Mouse (Mus musculus) MEL (cell line): ENCODE results near the gene Mdk. TPM values are rescaled to one million over a fixed set of nuclear protein-coding genes. Genes with fewer than 3 reads are reported as not detected.
A peak's percentile ranks its signal among the peaks of the same experiment; 100 is the strongest.

Source experiments
- DNase-seq: peaks from one replicate; pipeline ENCODE4 v3.0.0; 2011; ENCODE audit warnings: low read depth, low spot score
- H3K27ac ChIP-seq: 2 replicates; pipeline ENCODE4 v1.5.1; 2012; ENCODE audit warnings: low read depth, mild to moderate bottlenecking, control low read depth, low read length, moderate library complexity; ENCODE audit not compliant: control insufficient read depth
- H3K27me3 ChIP-seq, 2 experiments: fragments of 150-350 bp in 1 of 2; sonication (generic) in 1 of 2; 2 replicates each; pipeline ENCODE4 v1.6.1; 2012; ENCODE audit warnings: low read length in 2 of 2, mild to moderate bottlenecking in 2 of 2, improper control_type of control experiment in 1 of 2, moderate library complexity in 1 of 2; ENCODE audit not compliant: insufficient read depth in 2 of 2, control insufficient read depth in 1 of 2
- H3K36me3 ChIP-seq, 2 experiments: 2 replicates each; pipeline ENCODE4 v1.6.1; 2012 to 2014; ENCODE audit warnings: low read length in 2 of 2, improper control_type of control experiment in 1 of 2, inconsistent platforms in 1 of 2, mild to moderate bottlenecking in 1 of 2; ENCODE audit not compliant: insufficient read depth in 2 of 2, control insufficient read depth in 1 of 2
- H3K4me1 ChIP-seq, 2 experiments: fragments of 150-350 bp in 1 of 2; sonication (generic) in 1 of 2; 2 replicates each; pipeline ENCODE4 v1.6.1; 2012; ENCODE audit warnings: low read length in 2 of 2, improper control_type of control experiment in 1 of 2, mild to moderate bottlenecking in 1 of 2; ENCODE audit not compliant: insufficient read depth in 2 of 2, control insufficient read depth in 1 of 2
- H3K4me3 ChIP-seq, 2 experiments: fragments of 150-350 bp in 1 of 2; sonication (generic) in 1 of 2; 2 replicates each; pipeline ENCODE4 v1.5.1; 2012; ENCODE audit warnings: low read depth in 2 of 2, low read length in 2 of 2, mild to moderate bottlenecking in 2 of 2, moderate library complexity in 2 of 2, control low read depth in 1 of 2, improper control_type of control experiment in 1 of 2; ENCODE audit not compliant: control insufficient read depth in 1 of 2, insufficient read depth in 1 of 2
- H3K79me2 ChIP-seq: 2 replicates; pipeline ENCODE4 v1.6.1; 2012; ENCODE audit warnings: mild to moderate bottlenecking, low read length, moderate library complexity; ENCODE audit not compliant: control insufficient read depth, poor library complexity, insufficient read depth
- H3K9ac ChIP-seq: 2 replicates; pipeline ENCODE4 v1.6.1; 2012; ENCODE audit warnings: low read depth, mild to moderate bottlenecking, control low read depth, low read length, moderate library complexity; ENCODE audit not compliant: control insufficient read depth, poor library complexity, severe bottlenecking
- H3K9me3 ChIP-seq: fragments of 150-350 bp; sonication (generic); replicated peaks from 2 replicates; pipeline ENCODE4 v1.6.1; 2012; ENCODE audit warnings: mild to moderate bottlenecking, low read length, improper control_type of control experiment, moderate library complexity; ENCODE audit not compliant: insufficient read depth
- BHLHE40 ChIP-seq: IDR thresholded peaks from 2 replicates; pipeline ENCODE4 v1.6.1; 2012; ENCODE audit warnings: low read depth, mild to moderate bottlenecking, inconsistent platforms, low read length, improper control_type of control experiment, borderline replicate concordance
- CHD1 ChIP-seq: IDR thresholded peaks from 2 replicates; pipeline ENCODE4 v1.6.1; 2012; ENCODE audit warnings: low read depth, mild to moderate bottlenecking, inconsistent platforms, low read length, improper control_type of control experiment
- CHD2 ChIP-seq: IDR thresholded peaks from 2 replicates; pipeline ENCODE4 v1.6.1; 2011; ENCODE audit warnings: low read length, improper control_type of control experiment
- CTCF ChIP-seq, 3 experiments: IDR thresholded peaks in 2 of 3; conservative IDR thresholded peaks in 1 of 3; 2 replicates each; pipeline ENCODE4 v1.5.1; 2011 to 2012; ENCODE audit warnings: low read length in 3 of 3, low read depth in 2 of 3, mild to moderate bottlenecking in 2 of 3, improper control_type of control experiment in 1 of 3, inconsistent platforms in 1 of 3, mixed read lengths in 1 of 3, moderate library complexity in 1 of 3; ENCODE audit not compliant: control insufficient read depth in 1 of 3, insufficient read depth in 1 of 3, poor library complexity in 1 of 3, severe bottlenecking in 1 of 3
- E2F4 ChIP-seq: IDR thresholded peaks from 2 replicates; pipeline ENCODE4 v1.6.1; 2011; ENCODE audit warnings: low read depth, low read length, improper control_type of control experiment, borderline replicate concordance
- ELF1 ChIP-seq: IDR thresholded peaks from 2 replicates; pipeline ENCODE4 v1.6.1; 2014; ENCODE audit warnings: low read depth, mild to moderate bottlenecking, inconsistent platforms, low read length, improper control_type of control experiment, moderate library complexity
- EP300 ChIP-seq, 2 experiments: IDR thresholded peaks; 2 replicates each; pipeline ENCODE4 v1.6.1; 2011; ENCODE audit warnings: improper control_type of control experiment in 2 of 2, low read length in 2 of 2, low read depth in 1 of 2, mild to moderate bottlenecking in 1 of 2
- ETS1 ChIP-seq: IDR thresholded peaks from 2 replicates; pipeline ENCODE4 v1.6.1; 2012; ENCODE audit warnings: low read depth, mild to moderate bottlenecking, inconsistent platforms, low read length, improper control_type of control experiment, moderate library complexity
- GABPA ChIP-seq: IDR thresholded peaks from 2 replicates; pipeline ENCODE4 v1.6.1; 2012; ENCODE audit warnings: low read depth, mild to moderate bottlenecking, inconsistent platforms, low read length, improper control_type of control experiment, moderate library complexity
- GATA1 ChIP-seq: IDR thresholded peaks from 2 replicates; pipeline ENCODE4 v1.6.1; 2011; ENCODE audit warnings: low read depth, low read length, improper control_type of control experiment
- HCFC1 ChIP-seq: IDR thresholded peaks from 2 replicates; pipeline ENCODE4 v1.6.1; 2012; ENCODE audit warnings: low read depth, mild to moderate bottlenecking, inconsistent platforms, low read length, improper control_type of control experiment, moderate library complexity
- JUND ChIP-seq: IDR thresholded peaks from 2 replicates; pipeline ENCODE4 v1.6.1; 2011; ENCODE audit warnings: low read depth, mild to moderate bottlenecking, improper control_type of control experiment, low read length
- KAT2A ChIP-seq: conservative IDR thresholded peaks from 2 replicates; pipeline ENCODE4 v1.6.1; 2012; ENCODE audit warnings: low read depth, low read length, improper control_type of control experiment, inconsistent platforms
- MAFK ChIP-seq: IDR thresholded peaks from 2 replicates; pipeline ENCODE4 v1.6.1; 2011; ENCODE audit warnings: low read depth, mild to moderate bottlenecking, low read length, improper control_type of control experiment, borderline replicate concordance
- MAX ChIP-seq: IDR thresholded peaks from 2 replicates; pipeline ENCODE4 v1.6.1; 2011; ENCODE audit warnings: low read length, improper control_type of control experiment
- MAZ ChIP-seq: IDR thresholded peaks from 2 replicates; pipeline ENCODE4 v1.6.1; 2012; ENCODE audit warnings: low read depth, mild to moderate bottlenecking, inconsistent platforms, low read length, improper control_type of control experiment
- MEF2A ChIP-seq: IDR thresholded peaks from 2 replicates; pipeline ENCODE4 v1.6.1; 2014; ENCODE audit warnings: low read depth, mild to moderate bottlenecking, inconsistent platforms, low read length, improper control_type of control experiment; ENCODE audit not compliant: poor library complexity, insufficient replicate concordance, severe bottlenecking; ENCODE audit errors: extremely low read depth
- MXI1 ChIP-seq: IDR thresholded peaks from 2 replicates; pipeline ENCODE4 v1.6.1; 2011; ENCODE audit warnings: mild to moderate bottlenecking, low read depth, low read length, improper control_type of control experiment
- MYB ChIP-seq: IDR thresholded peaks from 2 replicates; pipeline ENCODE4 v1.6.1; 2011; ENCODE audit warnings: mild to moderate bottlenecking, low read depth, low read length, improper control_type of control experiment
- MYC ChIP-seq: IDR thresholded peaks from 2 replicates; pipeline ENCODE4 v1.6.1; 2011; ENCODE audit warnings: low read depth, mild to moderate bottlenecking, low read length, improper control_type of control experiment, moderate library complexity
- NELFE ChIP-seq: IDR thresholded peaks from 2 replicates; pipeline ENCODE4 v1.6.1; 2011; ENCODE audit warnings: low read depth, low read length, improper control_type of control experiment
- NRF1 ChIP-seq: IDR thresholded peaks from 2 replicates; pipeline ENCODE4 v1.6.1; 2014; ENCODE audit warnings: low read depth, mild to moderate bottlenecking, inconsistent platforms, low read length, improper control_type of control experiment, moderate library complexity; ENCODE audit not compliant: poor library complexity, insufficient read depth, severe bottlenecking
- POLR2A ChIP-seq, 2 experiments: IDR thresholded peaks; 2 replicates each; pipeline ENCODE4 v1.6.1; 2011 to 2012; ENCODE audit warnings: low read length in 2 of 2, mild to moderate bottlenecking in 2 of 2, control low read depth in 1 of 2, improper control_type of control experiment in 1 of 2, low read depth in 1 of 2, moderate library complexity in 1 of 2; ENCODE audit not compliant: control insufficient read depth in 1 of 2, insufficient read depth in 1 of 2, poor library complexity in 1 of 2
- POLR2AphosphoS5 ChIP-seq: IDR thresholded peaks from 2 replicates; pipeline ENCODE4 v1.6.1; 2012; ENCODE audit warnings: low read depth, borderline replicate concordance, mild to moderate bottlenecking, inconsistent platforms, low read length, moderate library complexity, mixed read lengths
- RAD21 ChIP-seq: IDR thresholded peaks from 2 replicates; pipeline ENCODE4 v1.6.1; 2011; ENCODE audit warnings: mild to moderate bottlenecking, low read depth, low read length, improper control_type of control experiment
- RCOR1 ChIP-seq: IDR thresholded peaks from 2 replicates; pipeline ENCODE4 v1.6.1; 2012; ENCODE audit warnings: low read depth, mild to moderate bottlenecking, inconsistent platforms, low read length, improper control_type of control experiment
- SIN3A ChIP-seq: IDR thresholded peaks from 2 replicates; pipeline ENCODE4 v1.6.1; 2012; ENCODE audit warnings: low read length, improper control_type of control experiment, inconsistent platforms
- SMC3 ChIP-seq: IDR thresholded peaks from 2 replicates; pipeline ENCODE4 v1.6.1; 2011; ENCODE audit warnings: low read depth, low read length, improper control_type of control experiment
- TAL1 ChIP-seq: IDR thresholded peaks from 2 replicates; pipeline ENCODE4 v1.6.1; 2012; ENCODE audit warnings: mild to moderate bottlenecking, inconsistent platforms, low read length, moderate library complexity, mixed read lengths
- TBP ChIP-seq: IDR thresholded peaks from 2 replicates; pipeline ENCODE4 v1.8.0; 2011; ENCODE audit warnings: low read depth, low read length, improper control_type of control experiment
- TCF12 ChIP-seq: IDR thresholded peaks from 2 replicates; pipeline ENCODE4 v1.6.1; 2014; ENCODE audit warnings: low read depth, mild to moderate bottlenecking, inconsistent platforms, low read length, improper control_type of control experiment, moderate library complexity
- UBTF ChIP-seq: IDR thresholded peaks from 2 replicates; pipeline ENCODE4 v1.6.1; 2012; ENCODE audit warnings: low read depth, mild to moderate bottlenecking, inconsistent platforms, low read length, improper control_type of control experiment, moderate library complexity, borderline replicate concordance; ENCODE audit not compliant: insufficient read depth
- USF2 ChIP-seq, 2 experiments: IDR thresholded peaks; 2 replicates each; pipeline ENCODE4 v1.6.1; 2011 to 2012; ENCODE audit warnings: improper control_type of control experiment in 2 of 2, low read length in 2 of 2, borderline replicate concordance in 1 of 2, inconsistent platforms in 1 of 2, low read depth in 1 of 2, mild to moderate bottlenecking in 1 of 2; ENCODE audit not compliant: insufficient read depth in 1 of 2
- ZKSCAN1 ChIP-seq: IDR thresholded peaks from 2 replicates; pipeline ENCODE4 v1.6.1; 2012; ENCODE audit warnings: low read depth, mild to moderate bottlenecking, inconsistent platforms, low read length, improper control_type of control experiment, moderate library complexity
- ZMIZ1 ChIP-seq: IDR thresholded peaks from 2 replicates; pipeline ENCODE4 v1.6.1; 2012; ENCODE audit warnings: low read depth, mild to moderate bottlenecking, inconsistent platforms, low read length, improper control_type of control experiment, moderate library complexity
- ZNF384 ChIP-seq: IDR thresholded peaks from 2 replicates; pipeline ENCODE4 v1.6.1; 2012; ENCODE audit warnings: low read depth, mild to moderate bottlenecking, inconsistent platforms, low read length, improper control_type of control experiment
- polyA plus RNA-seq, 2 experiments: library from polyadenylated mRNA; stranded (reverse) in 1 of 2; unstranded in 1 of 2; fragments of >175 nt in 1 of 2; fragments of >200 nt in 1 of 2; gene quantifications; 2 replicates each; pipeline versions ENCODE4 v1.2.1 to v1.2.4; 2012; ENCODE audit warnings: low replicate concordance in 2 of 2, low read depth in 1 of 2; ENCODE audit not compliant: insufficient read length in 2 of 2, insufficient read depth in 1 of 2, missing spikeins in 1 of 2
- total RNA-seq: library from RNA; depleted of rRNA; stranded (reverse); fragments of 300-350 nt; gene quantifications from 2 replicates; pipeline ENCODE4 v1.2.3, GENCODE M21; 2012

Gene Mdk
- total and polyA plus RNA-seq, 3 experiments: 0.19 to 3.4 TPM; not detected in 1

DNA sequence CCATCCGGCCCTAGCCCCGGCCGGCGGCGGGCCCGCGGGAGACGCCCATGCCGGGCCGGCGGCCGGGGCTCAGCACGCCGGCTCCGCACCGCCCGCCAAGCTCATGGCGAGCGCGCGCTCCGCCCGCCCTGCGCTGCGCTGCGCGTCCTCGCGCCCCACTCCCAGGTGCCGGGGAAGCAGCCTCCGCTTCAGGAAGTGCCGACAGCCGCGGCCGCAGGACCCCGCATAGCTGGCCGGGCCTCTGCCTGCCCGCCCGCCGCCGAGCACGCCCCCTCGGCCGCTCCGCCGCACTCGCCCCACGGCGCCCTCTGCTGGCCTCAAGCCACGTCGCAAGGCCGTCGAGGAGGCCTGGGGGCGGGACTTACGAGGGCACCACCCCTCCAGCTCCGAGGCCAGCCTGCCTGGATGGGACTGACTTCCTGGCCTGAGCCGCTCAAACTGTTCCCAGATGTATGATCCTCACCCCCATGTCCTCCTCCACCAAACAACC lies 31.4 kb upstream of the Mdk start:
- peak overlapping the region; percentile 80 to 92 for H3K4me3 ChIP-seq
- peaks cover 40% of the 10 kb centered on the region for H3K79me2 ChIP-seq
- peaks cover 0 to 16% of the 10 kb centered on the region in 2 experiments; a peak in 2 of 4 replicates for H3K36me3 ChIP-seq
- H3K4me1 ChIP-seq: peaks cover 7 to 27% of the 10 kb centered on the region in 2 experiments; a peak in 3 of 4 replicates
- H3K9ac ChIP-seq: peak overlapping the region; percentile 85
- peak overlapping the region; percentile 54 for H3K27ac ChIP-seq
- DNase-seq: peak; percentile 95
- H3K27me3 ChIP-seq: no peaks in the 10 kb centered on the region
- no peaks in the 10 kb centered on the region for H3K9me3 ChIP-seq
- TF ChIP-seq UBTF: no peak
- no peak for TF ChIP-seq CHD1
- no peak for TF ChIP-seq MEF2A
- TF ChIP-seq KAT2A: no peak
- peak; percentile 58 for TF ChIP-seq SMC3
- TF ChIP-seq POLR2A (IDR thresholded peaks at IDR 0.05; ENCODE audit: control insufficient read depth in 1 of 2, insufficient read depth in 1 of 2, low read depth in 1 of 2, low read length in 2 of 2, poor library complexity in 1 of 2): peak; percentile 60 to 72; a peak in 3 of 4 replicates
- 0 out of 2 replicates have a peak, but pooled peaks have one; percentile 49 for TF ChIP-seq ZMIZ1
- peak; percentile 45 for TF ChIP-seq ETS1
- TF ChIP-seq MAX: peak; percentile 79
- peak; percentile 54; the same call in 1 of the 2 replicates for TF ChIP-seq RCOR1
- TF ChIP-seq TAL1: no peak
- TF ChIP-seq POLR2AphosphoS5: no peak
- 0 out of 2 replicates have a peak, but pooled peaks have one; percentile 48 for TF ChIP-seq TBP
- peak; percentile 50 to 97 (median 95); a peak in 5 of 6 replicates for TF ChIP-seq CTCF (IDR thresholded peaks at IDR 0.05 in 2 of 3, conservative IDR thresholded peaks at IDR 0.05 in 1 of 3; ENCODE audit: control insufficient read depth in 1 of 3, insufficient read depth in 1 of 3, low read depth in 2 of 3, low read length in 3 of 3, poor library complexity in 1 of 3, severe bottlenecking in 1 of 3)
- TF ChIP-seq SIN3A: peak; percentile 74
- peak; percentile 79; the same call in 1 of the 2 replicates for TF ChIP-seq MXI1
- TF ChIP-seq ZNF384: no peak
- TF ChIP-seq CHD2: no peak
- no peak for TF ChIP-seq E2F4
- TF ChIP-seq MYC: 0 out of 2 replicates have a peak, but pooled peaks have one; percentile 30
- no peak for TF ChIP-seq NRF1
- TF ChIP-seq ZKSCAN1: no peak
- TF ChIP-seq ELF1: peak; percentile 88
- TF ChIP-seq HCFC1: peak; percentile 77
- peak; percentile 54 for TF ChIP-seq NELFE
- TF ChIP-seq USF2 (IDR thresholded peaks at IDR 0.05; ENCODE audit: borderline replicate concordance in 1 of 2, insufficient read depth in 1 of 2, low read depth in 1 of 2, low read length in 2 of 2): no peak
- TF ChIP-seq GABPA: no peak
- no peak for TF ChIP-seq JUND
- TF ChIP-seq RAD21: peak; percentile 34
- no peak for TF ChIP-seq MYB
- TF ChIP-seq MAZ: peak; percentile 79; the same call in 1 of the 2 replicates
- peak in 1 of 2 experiments; percentile 34; a peak in 1 of 4 replicates for TF ChIP-seq EP300 (IDR thresholded peaks at IDR 0.05; ENCODE audit: low read depth in 1 of 2, low read length in 2 of 2)
- TF ChIP-seq GATA1: no peak
- peak; percentile 70 for TF ChIP-seq TCF12
- no peak for TF ChIP-seq MAFK
- 0 out of 2 replicates have a peak, but pooled peaks have one; percentile 36 for TF ChIP-seq BHLHE40
